Mouse (Mus musculus) granulocyte monocyte progenitor cell, adult 5-6 weeks (primary cell): Measurements from ENCODE around the gene Fam102a. TPM values are rescaled to one million over a fixed set of nuclear protein-coding genes. Genes with fewer than 3 reads are reported as not detected.

Experiments used
- ATAC-seq: replicated peaks from 2 replicates; pipeline ENCODE4 v1.8.0; 2016; ENCODE audit warnings: mild to moderate bottlenecking, moderate TSS enrichment, inconsistent platforms; ENCODE audit not compliant: poor library complexity, severe bottlenecking
- total RNA-seq, 2 experiments: library from RNA; stranded (forward) in 1 of 2; stranded (reverse) in 1 of 2; fragments of 200-712, 200-1000 nt in 1 of 2; fragments of >200 nt in 1 of 2; fragmentation: Nextera tagmentation in 1 of 2; gene quantifications; 2 replicates each; pipeline ENCODE4 v1.2.3; 2014 to 2017

Gene Fam102a
- total RNA-seq, 2 experiments from 2014 or later = 1.3 to 2.4 TPM

- no peak for ATAC-seq
These were observed 6.3 kb downstream of the Fam102a start for GRCm38 (mm10) chr2:32541333-32541908.

DNA sequence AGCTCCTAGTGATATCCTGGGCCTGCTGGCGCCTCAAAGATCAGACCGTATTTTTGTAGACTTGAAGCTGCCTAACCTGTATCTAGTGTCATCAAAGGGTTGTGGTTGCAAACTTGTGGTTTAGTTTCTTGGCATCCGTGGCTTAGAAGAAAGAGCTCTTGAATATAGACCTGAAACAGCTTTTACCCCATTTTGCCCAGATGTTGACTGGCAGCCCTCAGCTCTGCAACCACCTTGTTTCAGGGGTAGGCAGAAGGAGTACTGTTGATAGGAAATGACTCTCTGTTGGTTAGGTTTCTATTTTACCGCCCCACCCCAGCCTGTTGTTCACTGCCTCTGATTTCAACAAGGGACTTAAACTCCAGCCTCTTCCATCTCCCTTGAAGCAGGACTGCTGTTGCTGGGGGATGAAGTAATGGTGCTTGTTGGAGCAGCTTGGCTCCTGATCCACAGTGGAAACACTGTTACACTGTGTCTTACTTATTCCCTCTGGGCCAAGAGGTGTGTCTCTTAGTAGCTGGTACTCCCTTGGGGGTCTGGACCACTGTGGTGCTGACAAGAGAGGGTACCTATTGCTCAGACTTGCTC, 6.9 kb downstream of the Fam102a start:
- no peak for ATAC-seq

- ATAC-seq = no peak
These were observed 7.9 kb downstream of the Fam102a start for GRCm38 (mm10) chr2:32543031-32543449.

- ATAC-seq = no peak
These were observed 11.8 kb downstream of the Fam102a start for GRCm38 (mm10) chr2:32546951-32547350.

GRCm38 (mm10) chr2:32547380-32547779, 12.2 kb downstream of the Fam102a start:
- no peak for ATAC-seq

DNA sequence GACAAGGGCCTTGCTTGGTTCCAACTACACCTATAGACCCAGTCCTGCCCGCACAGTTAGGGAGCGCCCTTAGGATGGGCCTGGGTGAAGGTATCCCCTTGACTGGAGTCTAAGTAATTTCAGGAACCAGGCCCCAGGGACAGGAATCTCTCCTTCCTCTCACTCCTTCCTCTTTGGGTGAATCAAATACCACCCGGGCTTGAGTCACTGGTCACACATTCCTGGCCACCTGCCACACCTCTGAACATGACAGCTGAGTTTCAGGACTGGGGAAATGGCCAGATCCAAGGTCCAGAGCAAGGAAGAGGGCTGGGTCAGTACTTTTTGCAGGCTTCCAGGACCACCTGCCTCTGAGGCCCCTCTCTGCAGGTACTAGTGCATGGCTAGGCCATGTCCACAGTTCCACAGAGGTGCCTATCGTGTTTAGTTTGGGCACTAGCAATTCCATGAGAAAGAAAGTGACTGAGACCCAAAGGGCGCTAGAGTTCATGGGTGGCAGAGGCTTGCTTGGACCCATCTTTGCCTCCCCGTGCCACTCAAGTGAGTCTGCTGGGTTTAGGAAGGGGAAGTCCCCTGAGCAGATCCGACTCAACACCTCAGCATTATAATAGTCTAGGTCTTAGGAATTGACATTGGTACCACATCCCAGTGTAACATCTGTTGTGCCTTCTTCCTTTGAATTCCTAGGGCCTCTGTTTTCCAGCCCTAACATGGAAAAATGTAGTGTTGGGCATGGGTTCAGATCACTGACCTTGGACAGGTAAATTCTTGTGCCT, 13.0 kb downstream of the Fam102a start:
- ATAC-seq = peak; percentile 75

- no peak for ATAC-seq
These were observed 14.0 kb downstream of the Fam102a start for GRCm38 (mm10) chr2:32549171-32549570.

DNA sequence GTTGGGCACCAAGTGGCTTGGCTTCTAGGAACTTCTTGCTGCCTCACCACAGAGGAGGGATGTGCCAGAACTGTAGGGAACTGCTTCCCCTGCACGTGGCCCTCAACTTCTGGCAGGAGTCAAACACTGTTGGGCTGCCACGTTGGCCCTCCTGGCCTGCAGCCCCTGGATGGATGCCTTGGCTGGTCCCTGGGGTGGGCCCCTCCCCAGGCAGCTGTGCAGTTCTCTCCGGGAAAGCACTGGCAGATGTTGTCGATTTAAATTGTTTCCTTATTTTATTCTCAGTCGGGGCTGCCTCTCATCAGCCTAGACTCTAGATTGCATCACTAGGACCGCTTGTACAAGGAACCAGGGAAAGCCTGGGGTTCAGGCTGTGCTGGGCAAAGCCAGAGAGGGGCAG, 14.6 kb downstream of the Fam102a start:
- peak; percentile 54 for ATAC-seq

GRCm38 (mm10) chr2:32551236-32551635, 16.1 kb downstream of the Fam102a start:
- ATAC-seq = no peak

- ATAC-seq = no peak
These were observed 18.5 kb downstream of the Fam102a start for GRCm38 (mm10) chr2:32553592-32554148.

- ATAC-seq = no peak
These were observed 20.4 kb downstream of the Fam102a start for GRCm38 (mm10) chr2:32555484-32555883.

DNA sequence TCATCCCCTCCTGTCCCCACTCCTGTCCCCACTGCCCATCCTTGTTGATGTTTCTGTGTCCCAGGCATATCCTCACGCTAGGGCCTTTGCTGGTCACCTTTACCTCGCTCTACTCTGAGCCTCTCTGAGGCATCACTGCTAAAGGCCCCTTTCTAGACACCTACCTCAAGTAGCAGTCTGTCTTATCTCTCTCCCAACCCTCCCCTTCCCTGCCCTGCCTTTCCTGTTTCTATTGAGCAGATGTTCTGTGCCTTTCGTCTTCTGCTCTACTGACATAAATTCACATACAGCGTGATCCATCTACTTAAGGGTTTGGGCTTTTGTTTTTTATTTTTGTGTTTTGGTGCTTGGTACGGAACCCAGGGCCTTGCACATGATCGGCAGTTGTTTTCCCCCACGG, 20.9 kb downstream of the Fam102a start:
- no peak for ATAC-seq

DNA sequence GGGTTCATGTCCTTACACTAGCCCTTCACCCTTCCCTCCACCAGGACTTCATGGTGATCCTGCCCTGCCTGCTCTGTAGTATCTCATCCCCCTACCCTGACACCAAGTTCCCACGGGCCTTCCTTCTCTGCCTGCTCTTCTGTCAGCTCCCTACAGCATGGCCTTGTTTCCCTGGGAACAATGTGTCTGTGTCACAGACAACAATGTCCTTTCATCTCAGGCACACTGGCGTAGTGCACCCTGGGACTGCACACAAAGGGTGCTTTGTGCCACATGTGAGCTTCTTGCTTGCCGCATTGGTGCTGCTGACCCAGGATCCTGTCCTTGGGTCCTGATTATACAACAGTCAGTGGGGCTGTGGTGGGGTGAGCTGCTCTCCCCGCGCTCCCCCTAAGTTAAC, 24.4 kb downstream of the Fam102a start:
- ATAC-seq = no peak

DNA sequence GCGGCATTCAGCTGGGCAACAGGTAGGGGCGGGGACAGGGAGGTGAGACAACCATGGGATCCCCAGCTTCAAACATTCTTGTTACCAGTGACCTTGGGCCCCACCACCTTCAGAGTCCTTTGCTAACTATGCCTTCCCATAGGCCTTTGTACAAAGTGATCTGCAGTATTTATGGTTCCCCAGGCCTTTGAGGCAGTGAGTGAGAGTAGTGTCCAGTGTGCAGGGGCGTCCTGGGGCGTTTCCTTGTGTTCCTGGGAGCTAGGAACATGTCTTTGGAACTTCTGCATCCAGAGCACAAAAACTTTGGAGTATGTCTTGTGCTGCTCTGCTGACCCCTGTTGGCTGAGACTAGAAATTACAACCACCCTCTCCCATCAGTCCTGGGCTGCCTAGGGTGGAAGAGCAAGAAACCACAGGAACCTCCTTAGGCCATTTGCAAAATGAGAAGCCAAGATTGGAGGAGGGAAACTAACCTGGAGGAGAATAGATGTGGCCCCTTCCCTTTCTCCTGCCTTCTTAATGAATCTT, 31.5 kb downstream of the Fam102a start:
- ATAC-seq = peak; percentile 74

DNA sequence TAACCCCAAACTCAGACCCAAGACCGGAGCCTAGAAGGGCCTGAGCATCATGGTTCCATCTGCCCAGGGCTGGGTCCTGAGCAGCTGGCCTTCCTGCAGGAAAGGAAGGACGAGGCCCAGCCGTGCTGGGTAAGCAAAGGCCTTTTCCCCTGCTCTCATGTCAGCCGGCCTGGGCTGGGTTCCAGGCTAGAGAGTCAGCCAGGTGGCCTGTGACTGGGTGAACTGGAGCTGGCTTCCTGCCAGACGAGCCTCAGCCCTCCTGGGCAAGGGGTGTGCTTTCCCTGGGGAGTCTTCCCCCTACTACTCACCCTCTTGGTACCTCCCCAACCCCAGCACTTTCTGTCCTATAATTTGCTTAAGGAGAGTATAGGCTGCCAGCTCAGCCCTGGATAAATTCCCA, 33.0 kb downstream of the Fam102a start:
- no peak for ATAC-seq

DNA sequence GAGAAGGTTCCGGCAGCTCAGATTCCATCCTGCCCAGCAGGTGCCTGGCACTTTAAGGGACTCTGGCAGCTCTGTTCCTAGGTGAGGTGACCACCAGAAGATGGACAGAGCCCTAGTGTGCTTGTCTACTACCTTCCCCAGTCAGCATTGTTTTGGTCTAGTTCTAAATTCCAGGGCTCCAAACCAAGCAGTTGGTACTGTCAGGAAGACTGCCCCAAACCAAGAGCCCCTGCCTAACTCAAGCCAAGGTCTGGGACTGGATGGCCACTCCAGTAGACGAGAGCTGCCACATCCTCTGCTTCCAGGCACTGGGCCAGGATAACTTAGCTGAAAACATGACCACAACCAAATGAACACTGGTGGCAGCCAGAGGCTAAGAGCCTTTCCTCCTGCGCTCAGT, 33.8 kb downstream of the Fam102a start:
- ATAC-seq = no peak

GRCm38 (mm10) chr2:32570698-32571494, 35.8 kb downstream of the Fam102a start, which contains the start of gene Dpm2:
Gene Dpm2, plus strand, starts transcription at chr2:32570858.
- peak; percentile 82 for ATAC-seq

GRCm38 (mm10) chr2:32572196-32572595, 37.1 kb downstream of the Fam102a start:
- no peak for ATAC-seq

DNA sequence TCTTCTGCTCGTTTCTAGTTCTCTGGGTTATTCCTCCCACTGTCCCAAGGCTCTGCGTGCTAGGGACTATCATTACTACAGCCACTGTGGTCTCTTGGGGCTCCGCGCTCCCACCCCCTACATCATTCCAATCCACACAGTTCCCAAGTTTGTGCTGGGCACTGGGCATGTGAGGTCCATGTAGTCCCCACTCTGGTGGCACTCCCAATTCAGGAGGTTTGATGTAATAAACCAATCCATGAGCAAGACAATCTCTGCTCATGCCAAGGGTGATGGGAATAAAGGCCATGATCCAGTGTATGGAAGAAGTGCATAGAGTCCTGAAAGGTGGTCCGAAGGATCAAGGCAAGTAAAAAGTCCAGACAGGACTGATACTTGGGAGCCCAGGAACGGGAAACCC, 39.4 kb downstream of the Fam102a start, which contains the start of gene Pip5kl1:
Gene Pip5kl1 (plus strand): TSS at position 301 of the 400 bp plus-strand sequence.
- ATAC-seq = no peak
